In genomic region chr12:8331489-8332173, GRCm38 (mm10) we compare ENCODE assay signal across 8 mouse cellular contexts. TPM values are rescaled to one million over a fixed set of nuclear protein-coding genes. Genes with fewer than 3 reads are reported as not detected.
DNase-seq lines count a peak whose midpoint lies in the region; ATAC-seq and TF ChIP-seq lines count a peak whose summit lies in the region.

No protein-coding gene starts in this region.

- H3K9me3 ChIP-seq in lung, embryonic 14.5 days (ENCODE audit: low read depth, low read length), result no peaks in the 10 kb centered on the region
- no peaks in the 10 kb centered on the region for H3K9me3 ChIP-seq in forebrain, embryonic 15.5 days
- H3K9me3 ChIP-seq in neural tube, embryonic 14.5 days (ENCODE audit: control insufficient read depth, low read length), result no peaks in the 10 kb centered on the region
- H3K9me3 ChIP-seq in liver, embryonic 12.5 days (replicated peaks), result no peaks in the 10 kb centered on the region

- no peaks in the 10 kb centered on the region for H3K27me3 ChIP-seq in lung, embryonic 14.5 days (ENCODE audit: insufficient read depth, low read length)
- no peaks in the 10 kb centered on the region for H3K27me3 ChIP-seq in forebrain, embryonic 15.5 days
- H3K27me3 ChIP-seq in neural tube, embryonic 14.5 days (ENCODE audit: control insufficient read depth, insufficient read depth, low read length), result no peaks in the 10 kb centered on the region
- H3K27me3 ChIP-seq in liver, embryonic 12.5 days (replicated peaks), result no peaks in the 10 kb centered on the region

- peaks cover 19% of the 10 kb centered on the region for H3K36me3 ChIP-seq in lung, embryonic 14.5 days (ENCODE audit: insufficient read depth)
- H3K36me3 ChIP-seq in forebrain, embryonic 15.5 days, result peaks cover 7% of the 10 kb centered on the region; the same call in 1 of the 2 replicates
- no peaks in the 10 kb centered on the region for H3K36me3 ChIP-seq in neural tube, embryonic 14.5 days (ENCODE audit: control insufficient read depth, insufficient read depth, low read length)
- peaks cover 27% of the 10 kb centered on the region for H3K36me3 ChIP-seq in liver, embryonic 12.5 days

- no peak overlapping the region for H3K9ac ChIP-seq in lung, embryonic 14.5 days
- no peak overlapping the region; the same call in 1 of the 2 replicates for H3K9ac ChIP-seq in forebrain, embryonic 15.5 days (replicated peaks)
- H3K9ac ChIP-seq in neural tube, embryonic 14.5 days (replicated peaks; ENCODE audit: low read depth, low read length), result 0 out of 2 replicates have a peak overlapping the region, but pooled peaks have one; percentile 0
- no peak overlapping the region for H3K9ac ChIP-seq in liver, embryonic 12.5 days

- 34% methylated on average over 14 of the region's 14 CpGs for WGBS in lung, embryonic 14.5 days
- 60% methylated on average over 14 of the region's 14 CpGs for WGBS in forebrain, embryonic 15.5 days
- 60% methylated on average over 14 of the region's 14 CpGs for WGBS in neural tube, embryonic 14.5 days
- WGBS in liver, embryonic 12.5 days (ENCODE audit: insufficient replicate concordance), result 74% methylated on average over 14 of the region's 14 CpGs

- H3K27ac ChIP-seq in lung, embryonic 14.5 days (ENCODE audit: low read depth), result peak overlapping the region; percentile 25; the same call in 1 of the 2 replicates
- peak overlapping the region; percentile 38 for H3K27ac ChIP-seq in forebrain, embryonic 15.5 days (replicated peaks)
- no peak overlapping the region for H3K27ac ChIP-seq in neural tube, embryonic 14.5 days (ENCODE audit: low read depth, low read length)
- no peak overlapping the region for H3K27ac ChIP-seq in liver, embryonic 12.5 days

- peaks cover 3% of the 10 kb centered on the region; the same call in 1 of the 2 replicates for H3K4me1 ChIP-seq in lung, embryonic 14.5 days (ENCODE audit: insufficient read depth)
- H3K4me1 ChIP-seq in forebrain, embryonic 15.5 days, result peaks cover 25% of the 10 kb centered on the region
- H3K4me1 ChIP-seq in neural tube, embryonic 14.5 days (ENCODE audit: control insufficient read depth, insufficient read depth, low read length), result peaks cover 7% of the 10 kb centered on the region
- peaks cover 11% of the 10 kb centered on the region; the same call in 1 of the 2 replicates for H3K4me1 ChIP-seq in liver, embryonic 12.5 days

- no peak for TF ChIP-seq CTCF in lung, embryonic 14.5 days (IDR thresholded peaks at IDR 0.05; ENCODE audit: low read depth)

- peak; percentile 81 for DNase-seq in lung, embryonic 14.5 days
- no peak for DNase-seq in lung, postnatal 25 days (ENCODE audit: low spot score)
- peak; percentile 58 for DNase-seq in heart, postnatal 25 days (ENCODE audit: low spot score)
- DNase-seq in right cerebral cortex, postnatal 4 days, result no peak
- no peak for DNase-seq in cerebellum, adult 18-20 months

- intact Hi-C loops in heart, postnatal 25 days (cut with DNase I), result loop anchor here (5.0 kb wide), 1 partner anchor 41 kb away; no protein-coding TSS in a partner anchor

- ATAC-seq in lung, embryonic 14.5 days (ENCODE audit: insufficient read depth), result peak; percentile 78
- ATAC-seq in forebrain, embryonic 15.5 days (replicated peaks), result peak; percentile 7; the same call in 1 of the 2 replicates
- no peak for ATAC-seq in neural tube, embryonic 14.5 days (ENCODE audit: low read depth)
- no peak for ATAC-seq in liver, embryonic 12.5 days

- no peak overlapping the region for H3K4me2 ChIP-seq in lung, embryonic 14.5 days
- H3K4me2 ChIP-seq in forebrain, embryonic 15.5 days (replicated peaks), result no peak overlapping the region
- H3K4me2 ChIP-seq in neural tube, embryonic 14.5 days (ENCODE audit: low read depth, low read length), result no peak overlapping the region
- H3K4me2 ChIP-seq in liver, embryonic 12.5 days, result no peak overlapping the region

- H3K4me3 ChIP-seq in lung, embryonic 14.5 days (ENCODE audit: low read depth, low read length), result no peak overlapping the region
- no peak overlapping the region for H3K4me3 ChIP-seq in forebrain, embryonic 15.5 days
- no peak overlapping the region for H3K4me3 ChIP-seq in neural tube, embryonic 14.5 days (ENCODE audit: low read depth, low read length)
- no peak overlapping the region for H3K4me3 ChIP-seq in liver, embryonic 12.5 days

RNA-seq across cellular contexts. Expression of gene Hs1bp3, which starts 18.4 kb away (rescaled TPM):
- polyA plus RNA-seq in lung, embryonic 14.5 days (2014; fragmentation: Nextera tagmentation; extraction: Ambion mirVana), result 11.2 and 11.5 TPM in 2 replicates
- 11.0 and 11.6 TPM in 2 replicates for polyA plus RNA-seq in forebrain, embryonic 15.5 days (2015; fragmentation: Nextera tagmentation; extraction: Ambion mirVana)
- 10 to 100 TPM; 11.9 to 14.1 TPM for total RNA-seq in heart, postnatal 25 days (2021)
- polyA plus RNA-seq in neural tube, embryonic 14.5 days (2014; fragmentation: Nextera tagmentation; extraction: Ambion mirVana), result 6.0 and 6.2 TPM in 2 replicates
- polyA plus RNA-seq in liver, embryonic 12.5 days (2016; fragmentation: Nextera tagmentation; extraction: Ambion mirVana), result 5.4 and 6.1 TPM in 2 replicates

RNA-seq across cellular contexts. Expression of gene Gdf7, which starts 29.9 kb away (rescaled TPM):
- not detected in 2 replicates for polyA plus RNA-seq in lung, embryonic 14.5 days (2014; fragmentation: Nextera tagmentation; extraction: Ambion mirVana)
- polyA plus RNA-seq in forebrain, embryonic 15.5 days (2015; fragmentation: Nextera tagmentation; extraction: Ambion mirVana), result 0.13 and 0.19 TPM in 2 replicates
- under 1 TPM; 0.23 to 0.53 TPM for total RNA-seq in heart, postnatal 25 days (2021)
- 0.43 TPM in 1 of 2 replicates, not detected in the other for polyA plus RNA-seq in neural tube, embryonic 14.5 days (2014; fragmentation: Nextera tagmentation; extraction: Ambion mirVana)
- polyA plus RNA-seq in liver, embryonic 12.5 days (2016; fragmentation: Nextera tagmentation; extraction: Ambion mirVana), result not detected in 2 replicates

Comparison
In these comparisons a context has a peak if more than half of its experiments do, and no peak if none do; other contexts are left out.
1. DNase-seq: peak in lung, embryonic 14.5 days (single experiment) and heart, postnatal 25 days (single experiment); none in lung, postnatal 25 days (single experiment), right cerebral cortex, postnatal 4 days (single experiment) and cerebellum, adult 18-20 months (0 of 2).
2. ATAC-seq: peak in lung, embryonic 14.5 days (single experiment) and forebrain, embryonic 15.5 days (single experiment); none in neural tube, embryonic 14.5 days (single experiment) and liver, embryonic 12.5 days (single experiment).
3. H3K27ac ChIP-seq: peak in lung, embryonic 14.5 days (single experiment) and forebrain, embryonic 15.5 days (single experiment); none in neural tube, embryonic 14.5 days (single experiment) and liver, embryonic 12.5 days (single experiment).